Mouse (Mus musculus) heart, embryonic 15.5 days (tissue): ENCODE measurements around the gene Tprg. TPM values are rescaled to one million over a fixed set of nuclear protein-coding genes. Genes with fewer than 3 reads are reported as not detected.

Experiments
- ATAC-seq: fragments of 200-750 bp; cut with Nextera tagmentation; replicated peaks from 2 replicates; pipeline ENCODE4 v1.8.0; 2017; ENCODE audit warnings: low read depth, moderate TSS enrichment; ENCODE audit not compliant: insufficient number of reproducible peaks, insufficient read depth, low FRiP score
- H3K27ac ChIP-seq: fragments of 300-500 bp; sonication (generic); 2 replicates; pipeline ENCODE4 v1.5.1; 2015; ENCODE audit warnings: mild to moderate bottlenecking, inconsistent platforms
- H3K27me3 ChIP-seq: fragments of 300-500 bp; sonication (generic); 2 replicates; pipeline ENCODE4 v1.6.1; 2015; ENCODE audit warnings: inconsistent platforms
- H3K36me3 ChIP-seq: fragments of 300-500 bp; sonication (generic); 2 replicates; pipeline ENCODE4 v1.6.1; 2015; ENCODE audit warnings: mild to moderate bottlenecking, inconsistent platforms
- H3K4me1 ChIP-seq: fragments of 300-500 bp; sonication (generic); replicated peaks from 2 replicates; pipeline ENCODE4 v1.6.1; 2015; ENCODE audit warnings: inconsistent platforms
- H3K4me2 ChIP-seq: fragments of 300-500 bp; sonication (generic); 2 replicates; pipeline ENCODE4 v1.6.1; 2015; ENCODE audit warnings: inconsistent platforms, mild to moderate bottlenecking, moderate library complexity
- H3K4me3 ChIP-seq: fragments of 300-500 bp; sonication (generic); 2 replicates; pipeline ENCODE4 v1.5.1; 2015; ENCODE audit warnings: mild to moderate bottlenecking, inconsistent platforms
- H3K9ac ChIP-seq: fragments of 300-500 bp; sonication (generic); 2 replicates; pipeline ENCODE4 v1.6.1; 2015; ENCODE audit warnings: mild to moderate bottlenecking, inconsistent platforms
- H3K9me3 ChIP-seq: fragments of 300-500 bp; sonication (generic); replicated peaks from 2 replicates; pipeline ENCODE4 v1.6.1; 2016; ENCODE audit warnings: inconsistent platforms
- WGBS: fragments of 180-500 bp; shearing (Covaris S2); methylation state at CpG from one replicate; pipeline ENCODE4 v1.1.7; 2015; ENCODE audit warnings: mixed read lengths; 5-methylcytosine and 5-hydroxymethylcytosine counted together
- polyA plus RNA-seq: library from polyadenylated mRNA; unstranded; fragments of >200 nt; fragmentation: Nextera tagmentation; extraction: Ambion mirVana; gene quantifications from 2 replicates; pipeline ENCODE4 v1.2.1, GENCODE M21; 2015

The Tprg gene
- polyA plus RNA-seq, 1 experiment from 2014 or later: not detected

DNA sequence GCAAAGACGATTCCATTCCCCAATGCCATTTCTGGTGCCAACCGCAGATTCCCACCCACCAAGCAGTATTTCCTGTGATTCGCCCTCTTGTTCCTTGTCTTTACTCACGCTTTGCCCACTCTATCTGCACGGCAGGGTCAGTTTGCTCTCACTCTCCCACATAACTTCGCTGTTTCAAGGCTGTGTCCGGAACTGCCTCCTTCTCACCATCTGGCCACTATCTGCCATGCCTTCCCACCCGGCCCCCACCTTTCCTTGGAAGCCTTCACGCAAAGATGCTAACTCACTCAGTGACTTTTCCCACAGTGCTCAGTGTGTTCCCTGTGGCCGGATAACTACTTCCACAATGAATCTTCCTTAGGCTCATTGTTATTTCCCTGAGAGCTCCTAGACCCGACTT is 21.4 kb upstream of the Tprg start:
- Histone ChIP-seq H3K4me3 (no peak overlapping the region), H3K27me3 (peaks cover 7% of the 10 kb centered on the region; the same call in 1 of the 2 replicates)

DNA sequence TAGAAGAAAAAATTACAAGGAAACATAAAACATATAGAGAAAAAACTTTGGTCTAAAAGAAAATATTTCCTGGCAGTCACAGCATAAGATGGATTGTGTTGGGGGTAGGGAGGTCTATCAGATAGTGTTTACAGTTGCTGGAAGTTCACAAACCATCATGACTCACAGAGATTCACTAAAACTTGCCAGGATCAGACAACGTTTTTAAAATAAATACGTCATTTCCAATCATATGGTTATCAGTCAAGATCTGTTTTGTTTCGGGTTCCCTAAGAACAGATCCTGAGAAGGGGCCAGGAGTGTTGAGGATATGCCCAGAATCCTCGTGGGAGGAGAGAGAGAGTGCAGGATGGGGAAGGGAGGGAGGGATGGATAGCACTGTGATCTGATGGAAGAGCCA is 18.3 kb upstream of the Tprg start:
- no peak for ATAC-seq
- H3K27me3 ChIP-seq: peaks cover 7% of the 10 kb centered on the region; the same call in 1 of the 2 replicates
- no peak overlapping the region for H3K4me3 ChIP-seq
- no peak overlapping the region for H3K27ac ChIP-seq
- H3K36me3 ChIP-seq: no peaks in the 10 kb centered on the region
- no peak overlapping the region for H3K4me2 ChIP-seq
- H3K4me1 ChIP-seq: peaks cover 4% of the 10 kb centered on the region
- 54% methylated on average over 4 of the region's 4 CpGs for WGBS
- H3K9ac ChIP-seq: no peak overlapping the region
- H3K9me3 ChIP-seq: no peaks in the 10 kb centered on the region

More for the DNA sequence above, 21.4 kb upstream of the Tprg start:
- H3K36me3 ChIP-seq: no peaks in the 10 kb centered on the region
- no peak overlapping the region for H3K27ac ChIP-seq
- peaks cover 4% of the 10 kb centered on the region for H3K4me1 ChIP-seq
- H3K9me3 ChIP-seq: no peaks in the 10 kb centered on the region
- ATAC-seq: no peak
- 66% methylated on average over 11 of the region's 11 CpGs for WGBS
- H3K9ac ChIP-seq: no peak overlapping the region
- H3K4me2 ChIP-seq: no peak overlapping the region

DNA sequence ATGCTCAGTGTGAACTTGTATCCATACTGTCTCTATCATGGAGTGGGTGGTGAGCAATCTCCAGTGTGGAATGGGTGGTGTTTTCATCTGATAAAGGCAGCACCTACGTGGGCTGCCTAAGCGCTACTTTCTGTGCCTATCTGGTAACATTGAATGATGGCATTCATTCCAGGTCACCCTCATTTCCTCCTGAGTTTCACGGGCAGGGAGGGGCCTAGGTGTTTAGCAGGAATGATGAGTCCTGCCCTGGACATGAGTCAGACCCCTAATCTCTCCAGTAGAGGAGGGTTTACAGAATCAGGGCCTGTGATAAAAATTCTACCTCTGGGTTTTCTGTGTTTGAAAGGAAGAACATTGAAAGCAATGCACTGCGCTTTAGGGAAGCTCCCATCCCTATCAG is 4.1 kb upstream of the Tprg start:
- ATAC-seq: no peak
- no peaks in the 10 kb centered on the region for H3K36me3 ChIP-seq
- H3K27ac ChIP-seq: no peak overlapping the region
- 59% methylated on average over 4 of the region's 4 CpGs for WGBS
- no peak overlapping the region for H3K9ac ChIP-seq
- H3K4me2 ChIP-seq: no peak overlapping the region
- no peaks in the 10 kb centered on the region for H3K4me1 ChIP-seq
- no peaks in the 10 kb centered on the region for H3K9me3 ChIP-seq
- no peaks in the 10 kb centered on the region for H3K27me3 ChIP-seq
- H3K4me3 ChIP-seq: no peak overlapping the region

DNA sequence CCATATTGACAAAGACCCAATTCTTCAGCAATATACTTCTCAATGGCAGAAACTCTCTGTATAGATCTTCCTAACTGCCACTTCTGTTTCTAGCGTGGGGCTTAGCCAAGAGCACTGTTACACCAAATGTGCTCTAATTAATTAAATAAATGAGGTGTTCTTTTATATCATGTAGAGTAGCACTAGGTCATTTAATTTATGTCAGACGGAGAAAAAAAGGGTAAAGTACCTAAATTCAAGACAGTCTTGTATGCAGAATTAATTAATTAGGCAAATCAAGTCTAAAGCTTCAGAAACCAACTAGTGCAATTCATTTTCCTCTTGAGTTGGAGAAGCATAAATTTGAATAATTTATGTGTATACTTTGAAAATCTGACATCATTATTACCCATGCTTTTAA is 7.1 kb downstream of the Tprg start:
- Histone ChIP-seq H3K27me3 (no peaks in the 10 kb centered on the region), H3K4me3 (no peak overlapping the region), H3K27ac (no peak overlapping the region), H3K4me2 (no peak overlapping the region), H3K36me3 (no peaks in the 10 kb centered on the region), H3K9ac (no peak overlapping the region), H3K4me1 (no peaks in the 10 kb centered on the region), H3K9me3 (no peaks in the 10 kb centered on the region)
- WGBS: 76% methylated on average over 2 of the region's 2 CpGs
- ATAC-seq: no peak

DNA sequence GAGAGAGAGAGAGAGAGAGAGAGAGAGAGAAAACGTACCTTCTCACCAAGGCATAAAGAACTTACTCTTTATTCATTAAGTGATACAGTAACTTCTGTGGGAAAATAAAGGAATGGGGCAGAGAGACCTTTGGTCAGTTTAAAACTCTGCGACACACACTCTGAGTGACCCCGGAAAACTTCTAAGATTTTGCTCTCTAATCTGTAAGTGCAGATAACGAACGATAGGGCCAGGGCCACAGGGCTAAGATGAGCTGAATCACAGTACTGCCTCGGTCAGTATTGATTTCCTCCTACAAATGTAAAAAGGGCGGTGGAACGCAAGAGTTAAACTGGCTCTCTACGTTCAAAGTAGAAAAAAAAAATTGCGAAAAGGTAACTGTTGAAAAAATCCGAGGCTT is 8.9 kb downstream of the Tprg start:
- Histone ChIP-seq H3K27me3 (no peaks in the 10 kb centered on the region), H3K4me3 (no peak overlapping the region), H3K9me3 (no peaks in the 10 kb centered on the region), H3K9ac (no peak overlapping the region), H3K27ac (no peak overlapping the region), H3K4me1 (no peaks in the 10 kb centered on the region), H3K36me3 (no peaks in the 10 kb centered on the region), H3K4me2 (no peak overlapping the region)
- WGBS: 72% methylated on average over 11 of the region's 11 CpGs
- no peak for ATAC-seq

DNA sequence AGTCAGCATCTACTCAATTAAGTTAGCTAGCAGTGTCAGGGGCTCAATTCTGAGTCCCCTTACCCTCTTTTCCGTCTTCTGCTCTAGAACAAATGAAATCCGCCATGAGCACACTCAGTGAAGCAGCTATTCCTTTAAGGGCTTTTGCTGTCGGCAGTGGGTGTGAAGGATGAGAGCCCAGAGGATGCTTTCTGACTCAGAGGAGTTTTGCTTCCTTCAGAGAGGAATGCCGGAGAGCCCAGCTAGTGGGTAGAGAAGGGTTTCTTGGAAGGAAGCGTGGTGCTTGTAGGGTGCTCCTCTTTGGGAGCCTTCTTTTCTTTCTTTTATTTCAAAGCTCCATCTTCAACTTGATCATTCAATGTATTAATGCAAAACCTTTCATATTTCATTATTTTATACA is 10.1 kb downstream of the Tprg start:
- no peak overlapping the region for H3K4me2 ChIP-seq
- 75% methylated on average over 5 of the region's 5 CpGs for WGBS
- no peak overlapping the region for H3K9ac ChIP-seq
- no peak overlapping the region for H3K27ac ChIP-seq
- no peaks in the 10 kb centered on the region for H3K36me3 ChIP-seq
- H3K27me3 ChIP-seq: no peaks in the 10 kb centered on the region
- no peak overlapping the region for H3K4me3 ChIP-seq
- no peak for ATAC-seq
- no peaks in the 10 kb centered on the region for H3K9me3 ChIP-seq
- H3K4me1 ChIP-seq: no peaks in the 10 kb centered on the region

DNA sequence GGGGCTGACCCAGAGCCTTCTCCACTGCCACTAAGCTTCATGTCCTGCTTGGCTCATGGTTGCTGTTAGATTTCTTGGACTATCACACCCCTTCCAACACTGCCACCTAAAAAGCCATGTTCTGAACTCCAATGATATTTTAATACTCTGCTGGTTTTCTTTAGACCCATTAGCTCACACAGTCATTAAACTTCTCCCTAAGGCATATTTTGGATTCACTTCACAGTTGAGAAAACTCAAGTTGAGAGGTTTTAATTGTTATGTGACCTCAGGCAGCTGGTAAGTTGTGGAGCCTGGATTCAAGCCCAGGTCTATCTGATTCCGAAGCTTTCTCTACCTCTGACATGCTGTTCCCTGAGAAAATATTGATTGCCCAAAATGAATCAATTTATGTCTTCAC is 11.6 kb downstream of the Tprg start:
- Histone ChIP-seq H3K27me3 (no peaks in the 10 kb centered on the region), H3K4me2 (no peak overlapping the region), H3K9ac (no peak overlapping the region), H3K4me3 (no peak overlapping the region), H3K9me3 (no peaks in the 10 kb centered on the region), H3K36me3 (no peaks in the 10 kb centered on the region), H3K4me1 (no peaks in the 10 kb centered on the region), H3K27ac (no peak overlapping the region)
- WGBS: 72% methylated on average over 1 of the region's 1 CpGs
- no peak for ATAC-seq

DNA sequence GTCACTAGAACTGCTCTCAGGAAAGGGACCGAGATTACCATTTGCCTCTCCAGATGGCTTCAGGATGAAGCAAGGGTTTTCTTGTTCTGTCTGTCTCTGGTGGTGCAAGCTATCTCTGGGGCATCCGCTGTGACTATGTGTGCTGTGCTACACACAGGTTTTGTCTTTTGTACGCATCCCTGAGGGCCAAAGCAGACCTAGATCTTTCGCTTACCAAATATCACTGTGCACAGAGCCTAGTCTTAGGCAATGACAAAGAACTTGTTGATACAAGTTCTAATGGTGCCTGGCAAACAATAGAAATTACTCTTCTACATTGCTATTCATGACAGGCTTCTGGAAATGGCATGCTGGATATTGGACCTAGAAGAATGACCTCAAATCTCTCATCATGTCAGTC is 16.0 kb downstream of the Tprg start:
- Histone ChIP-seq H3K27me3 (no peaks in the 10 kb centered on the region), H3K9ac (no peak overlapping the region), H3K9me3 (no peaks in the 10 kb centered on the region), H3K4me1 (no peaks in the 10 kb centered on the region), H3K27ac (no peak overlapping the region), H3K4me3 (no peak overlapping the region), H3K36me3 (no peaks in the 10 kb centered on the region), H3K4me2 (no peak overlapping the region)
- no peak for ATAC-seq
- 86% methylated on average over 4 of the region's 4 CpGs for whole genome bisulfite sequencing

DNA sequence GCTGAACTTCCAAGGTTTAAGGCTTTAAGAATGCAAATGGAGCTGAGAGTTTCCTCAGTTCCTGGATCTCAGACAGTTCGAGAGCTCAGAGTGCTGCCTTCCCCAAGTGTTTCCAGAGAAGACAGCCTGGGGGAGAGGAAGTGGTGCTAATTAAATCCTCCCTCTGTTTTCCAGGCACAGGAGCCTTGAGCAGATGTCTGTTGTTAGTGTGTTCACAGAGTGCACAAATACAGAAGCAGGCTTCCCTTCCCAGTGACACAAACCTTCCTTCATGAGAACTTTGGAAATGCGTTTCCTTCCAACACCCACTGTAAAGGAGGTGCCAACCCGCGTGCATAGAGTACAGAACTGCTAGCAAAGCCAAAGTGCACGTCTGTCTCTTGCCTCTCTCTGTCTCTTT is 27.4 kb downstream of the Tprg start:
- Histone ChIP-seq H3K27me3 (no peaks in the 10 kb centered on the region), H3K36me3 (no peaks in the 10 kb centered on the region), H3K9ac (no peak overlapping the region), H3K4me2 (no peak overlapping the region), H3K27ac (no peak overlapping the region), H3K4me3 (no peak overlapping the region), H3K9me3 (no peaks in the 10 kb centered on the region), H3K4me1 (no peaks in the 10 kb centered on the region)
- 73% methylated on average over 5 of the region's 5 CpGs for WGBS
- no peak for ATAC-seq

DNA sequence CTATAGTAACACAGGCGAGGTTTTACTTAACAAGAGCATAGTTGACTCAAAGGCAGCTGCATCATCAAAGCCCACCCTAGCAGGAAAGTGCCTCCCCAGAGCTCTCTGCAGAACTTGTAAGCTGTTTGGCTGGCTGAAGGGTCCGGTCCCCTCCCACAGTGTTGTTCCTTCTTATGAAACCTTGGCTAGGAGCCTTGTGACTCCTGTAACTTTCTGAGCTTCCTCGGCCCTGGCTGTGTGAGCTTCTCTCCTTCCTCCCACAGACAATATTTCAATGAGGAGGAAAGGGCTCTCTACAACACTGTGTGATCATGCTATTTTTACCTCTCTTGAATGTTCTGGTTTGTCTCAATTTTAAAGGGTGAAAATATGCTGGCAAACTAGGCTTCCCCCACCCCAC is 28.5 kb downstream of the Tprg start:
- ATAC-seq: no peak
- no peak overlapping the region for H3K4me3 ChIP-seq
- no peak overlapping the region for H3K27ac ChIP-seq
- no peak overlapping the region for H3K4me2 ChIP-seq
- H3K9me3 ChIP-seq: no peaks in the 10 kb centered on the region
- H3K4me1 ChIP-seq: no peaks in the 10 kb centered on the region
- no peaks in the 10 kb centered on the region for H3K27me3 ChIP-seq
- no peaks in the 10 kb centered on the region for H3K36me3 ChIP-seq
- no peak overlapping the region for H3K9ac ChIP-seq
- WGBS: 39% methylated on average over 3 of the region's 3 CpGs

DNA sequence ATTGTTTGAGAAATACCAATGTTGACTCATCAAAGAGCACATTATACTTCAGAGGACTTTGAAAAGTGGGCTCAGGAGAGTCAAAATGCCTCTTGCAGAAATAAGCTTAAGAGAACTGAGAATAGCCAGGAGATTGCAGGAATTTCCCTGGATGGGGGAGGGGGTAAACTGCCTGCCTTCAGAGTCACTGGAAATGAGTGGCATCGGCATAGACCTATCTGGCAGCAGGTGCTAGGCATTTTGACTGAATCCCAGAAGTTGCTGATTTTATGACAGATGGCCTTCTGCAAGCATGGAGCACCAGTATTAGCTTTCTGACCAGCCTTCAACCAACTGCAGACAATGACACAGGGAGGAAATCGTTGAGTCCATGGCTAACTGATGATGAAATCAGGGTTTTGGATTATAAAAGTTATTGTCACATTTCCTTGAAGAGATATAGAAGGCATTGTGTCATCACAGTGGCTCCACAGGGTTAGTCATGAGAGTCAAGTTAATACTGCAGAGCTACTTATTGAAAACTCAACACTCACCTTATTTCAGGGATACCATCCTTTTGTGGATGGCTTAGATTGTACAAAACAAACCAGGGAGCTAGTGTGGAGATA is 39.1 kb downstream of the Tprg start:
- H3K27ac ChIP-seq: no peak overlapping the region
- no peak overlapping the region for H3K4me3 ChIP-seq
- no peaks in the 10 kb centered on the region for H3K27me3 ChIP-seq
- H3K9ac ChIP-seq: no peak overlapping the region
- WGBS: 68% methylated on average over 2 of the region's 2 CpGs
- H3K4me2 ChIP-seq: no peak overlapping the region
- ATAC-seq: no peak
- H3K9me3 ChIP-seq: no peaks in the 10 kb centered on the region
- H3K36me3 ChIP-seq: no peaks in the 10 kb centered on the region
- no peaks in the 10 kb centered on the region for H3K4me1 ChIP-seq

DNA sequence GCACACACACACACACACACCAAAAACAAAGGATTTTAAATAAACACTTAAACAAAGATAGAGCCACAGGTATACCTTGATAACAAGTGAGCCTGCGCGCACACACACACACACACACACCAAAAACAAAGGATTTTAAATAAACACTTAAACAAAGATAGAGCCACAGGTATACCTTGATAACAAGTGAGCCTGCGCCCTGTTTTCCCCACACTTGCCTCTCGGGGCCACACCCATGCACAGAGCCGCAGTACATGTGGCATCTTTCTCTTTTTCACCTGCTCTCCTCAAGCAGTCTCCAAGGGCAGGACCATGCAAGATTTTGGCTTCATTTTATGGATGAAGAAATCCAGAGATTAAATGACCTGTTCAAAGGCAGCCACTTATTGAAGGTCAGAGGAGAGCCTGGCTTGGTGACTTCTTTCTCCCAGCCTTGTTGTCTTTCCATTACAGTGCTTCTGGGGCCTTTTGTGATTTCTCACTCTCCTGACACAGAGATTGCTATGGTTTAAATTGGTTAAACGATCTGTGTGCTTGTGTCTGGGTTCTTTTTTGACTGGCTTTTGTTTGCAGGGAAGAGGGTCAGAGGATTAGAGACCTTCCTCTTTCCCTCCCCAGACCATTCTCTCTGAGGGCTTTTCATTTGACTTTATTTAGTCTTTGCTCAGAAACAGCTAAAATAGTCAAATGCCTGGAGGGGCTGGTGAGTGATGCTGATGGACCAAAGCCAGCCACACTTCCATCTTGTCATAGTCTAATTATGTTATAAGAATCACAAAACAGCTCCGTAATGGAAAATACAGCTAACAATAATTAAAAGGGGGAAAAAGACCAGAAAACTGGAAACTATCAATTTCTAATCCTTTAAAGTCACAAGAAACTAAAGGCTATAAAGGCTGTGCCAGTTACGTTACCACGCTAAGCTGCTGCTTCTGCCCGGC is 46.9 kb downstream of the Tprg start:
- no peaks in the 10 kb centered on the region for H3K4me1 ChIP-seq
- no peak overlapping the region for H3K4me2 ChIP-seq
- no peaks in the 10 kb centered on the region for H3K27me3 ChIP-seq
- WGBS: 85% methylated on average over 10 of the region's 10 CpGs
- no peak overlapping the region for H3K4me3 ChIP-seq
- H3K9me3 ChIP-seq: no peaks in the 10 kb centered on the region
- H3K27ac ChIP-seq: no peak overlapping the region
- no peaks in the 10 kb centered on the region for H3K36me3 ChIP-seq
- no peak overlapping the region for H3K9ac ChIP-seq
- ATAC-seq: no peak
